Mouse (Mus musculus) brain, embryonic 18.5 days (tissue): ENCODE data around the gene Arhgef6.

Experiments
- DNase-seq: peaks from one replicate; pipeline ENCODE4 v3.0.0-alpha.2; 2012; ENCODE audit warnings: low read depth, low spot score

Gene Arhgef6

DNA sequence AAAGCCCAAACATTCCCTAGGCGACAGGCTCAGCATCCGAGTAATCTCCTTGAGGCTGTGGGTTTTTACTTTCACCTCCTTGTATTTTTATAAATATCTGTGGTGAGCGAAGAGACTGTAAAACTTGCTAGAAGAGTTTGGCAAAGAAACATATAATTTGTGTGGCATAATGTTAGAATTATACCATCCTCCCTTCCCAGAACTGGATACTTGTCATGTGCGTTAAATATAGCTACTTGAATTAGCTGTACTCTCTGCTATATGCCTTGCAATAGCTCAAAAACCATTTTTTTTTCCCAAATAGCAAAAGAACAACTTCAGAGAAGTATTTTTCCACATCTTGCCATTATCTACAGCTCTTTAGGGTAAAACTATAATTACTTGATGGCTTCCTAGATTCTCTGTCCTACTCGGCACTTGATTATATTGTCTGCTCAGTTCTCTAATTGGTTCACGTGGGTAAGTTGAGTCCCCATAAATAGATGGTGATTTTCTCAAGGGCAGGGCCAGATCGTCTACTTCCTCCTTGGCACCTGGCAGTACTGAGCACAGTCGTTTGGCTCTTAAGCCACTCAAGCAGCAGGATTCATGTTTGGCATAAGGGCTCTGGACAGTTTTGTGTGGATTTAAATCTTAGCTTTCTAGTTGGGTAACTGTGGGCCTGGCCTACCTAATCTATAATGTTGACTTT is 35.2 kb downstream of the Arhgef6 start:
- DNase-seq, result peak; percentile 4

DNA sequence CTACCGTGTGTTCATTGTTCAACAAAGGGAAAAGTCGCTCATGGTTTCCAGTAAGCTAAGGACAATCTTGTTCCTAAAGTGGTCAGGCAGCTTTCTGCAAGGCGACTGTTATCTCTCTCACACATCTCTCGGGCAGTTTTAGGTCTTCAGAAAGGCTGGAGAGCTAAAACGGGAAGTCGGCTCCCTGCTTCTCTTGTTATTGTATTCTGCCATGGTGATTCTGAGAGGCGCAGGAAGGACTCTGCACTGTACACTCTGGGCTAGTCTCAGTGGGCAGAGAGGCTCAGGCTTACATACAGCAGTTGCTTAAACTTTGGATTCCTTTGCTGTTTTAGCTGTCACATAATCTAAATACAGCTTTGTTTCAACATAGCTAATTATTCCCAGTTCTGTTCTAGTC is 39.6 kb downstream of the Arhgef6 start:
- DNase-seq, result no peak

DNA sequence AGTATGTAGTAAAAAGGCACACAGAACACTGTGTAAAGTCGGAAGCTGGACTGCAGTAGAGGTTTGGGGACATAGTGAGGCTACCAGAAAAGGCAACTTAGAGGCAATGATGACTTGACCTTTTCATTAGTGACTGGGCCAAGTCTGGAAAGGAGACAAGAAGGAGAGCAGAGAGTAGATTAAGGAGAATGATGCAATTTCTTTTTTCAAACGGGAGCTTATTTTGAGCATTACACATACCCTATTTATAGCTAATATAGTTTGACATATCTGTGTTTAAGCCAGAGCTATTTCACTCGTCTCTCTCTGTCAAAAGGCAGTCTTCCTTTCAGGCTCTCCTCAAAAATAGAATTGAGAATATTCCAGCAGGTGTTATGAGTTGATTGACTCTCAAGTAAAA is 50.1 kb downstream of the Arhgef6 start:
- no peak for DNase-seq

DNA sequence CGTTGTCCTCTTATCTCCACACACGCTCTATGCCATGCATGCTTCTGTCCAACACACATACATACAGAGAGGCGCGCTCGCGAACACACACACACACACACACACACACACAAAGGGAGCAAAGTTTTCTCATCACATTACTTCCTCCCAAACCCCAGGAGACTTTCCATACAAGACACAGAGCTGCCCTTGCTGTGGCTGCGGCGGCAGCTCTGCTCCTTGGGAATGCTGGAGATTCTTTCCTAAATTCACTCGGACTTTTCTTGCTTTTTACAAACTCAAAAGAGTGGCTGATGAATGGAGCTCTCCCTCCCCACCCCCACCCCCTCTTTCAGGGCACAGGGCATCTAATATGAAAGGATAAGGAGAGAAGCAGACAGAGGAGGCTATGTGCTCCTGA is 52.2 kb downstream of the Arhgef6 start:
- DNase-seq, result no peak

DNA sequence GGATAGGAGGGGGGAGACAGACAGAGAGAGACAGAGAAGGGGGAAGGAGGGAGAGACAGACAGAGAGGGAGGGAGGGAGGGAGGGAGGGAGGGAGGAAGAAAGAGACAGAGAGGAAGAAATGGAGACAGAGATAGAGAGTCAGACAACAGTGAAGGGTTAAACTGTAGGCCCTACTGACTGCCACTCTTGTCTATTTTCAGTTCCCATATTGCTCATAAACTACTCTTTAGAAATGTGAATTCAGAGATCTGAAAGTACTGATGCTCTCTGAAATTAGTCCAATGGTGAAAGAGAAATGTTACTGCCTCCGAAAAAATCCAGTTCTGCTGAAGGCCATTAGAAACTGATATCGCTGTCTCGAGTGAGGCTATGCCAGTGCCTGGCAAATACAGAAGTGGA is 56.3 kb downstream of the Arhgef6 start:
- DNase-seq, result no peak

DNA sequence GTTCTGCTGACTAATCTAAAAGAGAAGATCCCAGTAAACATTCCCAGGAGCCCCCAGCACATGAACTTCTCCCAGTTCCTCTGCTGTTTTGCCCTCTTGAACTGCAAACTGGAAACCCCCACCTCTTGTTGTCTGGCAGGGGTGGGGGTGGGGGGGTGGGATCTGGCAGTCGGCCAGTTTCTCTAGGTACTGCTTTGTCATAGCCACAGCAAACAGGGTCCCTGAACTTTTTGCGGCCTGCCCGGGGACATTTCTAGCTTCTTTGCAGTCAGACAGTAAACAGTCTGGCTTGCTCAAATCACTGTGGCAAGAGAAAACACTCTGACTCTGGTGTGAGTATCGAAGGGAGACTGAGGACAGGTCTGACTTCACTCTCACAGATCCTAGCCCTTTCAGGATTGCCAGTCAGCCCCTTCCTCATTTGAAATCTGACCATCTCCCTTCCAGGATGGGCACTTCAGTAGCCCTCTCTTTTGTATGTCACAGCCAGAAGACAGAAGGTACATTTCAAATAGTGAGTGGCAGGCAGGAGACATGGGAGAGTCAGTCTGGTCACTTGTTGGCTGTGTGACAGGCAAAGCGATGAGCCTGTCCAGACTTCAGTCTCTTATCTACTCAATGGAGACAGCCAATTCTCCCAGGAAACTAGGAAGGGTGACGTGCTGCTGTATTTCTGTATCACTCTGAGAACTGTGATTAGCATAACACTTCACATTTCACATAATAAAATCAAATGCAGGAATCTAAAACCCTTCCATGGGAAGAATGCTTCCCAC is 60.8 kb downstream of the Arhgef6 start:
- no peak for DNase-seq

DNA sequence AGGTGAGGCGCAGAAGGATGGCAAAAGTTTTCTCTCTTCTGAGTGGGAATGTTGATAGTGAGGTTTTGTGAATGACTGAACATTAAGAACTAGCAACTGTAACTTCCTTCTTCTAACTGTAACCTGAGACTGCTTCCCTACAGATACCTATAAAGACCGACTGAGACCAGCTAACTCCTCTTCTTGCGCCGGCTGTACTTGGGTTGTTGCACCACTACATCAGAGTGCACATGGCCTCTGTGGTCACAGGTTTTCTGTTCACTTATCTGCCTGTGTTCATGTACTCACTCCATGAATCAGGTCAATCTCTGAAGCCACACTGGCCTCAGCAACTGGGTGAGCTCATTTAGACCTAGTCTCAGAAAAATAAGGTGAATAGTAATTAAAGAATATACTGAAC is 75.0 kb downstream of the Arhgef6 start:
- DNase-seq, result no peak

DNA sequence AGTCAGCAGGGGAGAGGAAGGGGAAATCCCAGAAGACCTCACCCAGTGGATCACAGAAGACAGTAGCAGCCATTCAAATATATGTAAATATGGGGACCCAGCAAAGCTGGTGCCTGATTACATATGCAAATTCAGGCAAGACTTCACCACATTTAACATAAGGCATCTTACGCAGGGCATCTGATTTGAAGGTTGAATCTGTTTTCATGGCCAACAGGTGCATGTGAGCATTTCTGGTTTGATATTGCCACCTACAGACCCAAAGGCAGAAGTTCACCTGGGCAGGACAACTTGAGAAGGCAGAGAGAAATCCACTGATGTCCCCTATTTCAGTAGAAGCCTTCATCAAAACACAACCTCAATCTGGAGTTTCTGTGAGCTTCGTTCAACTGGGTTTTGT is 77.8 kb downstream of the Arhgef6 start:
- DNase-seq, result no peak

DNA sequence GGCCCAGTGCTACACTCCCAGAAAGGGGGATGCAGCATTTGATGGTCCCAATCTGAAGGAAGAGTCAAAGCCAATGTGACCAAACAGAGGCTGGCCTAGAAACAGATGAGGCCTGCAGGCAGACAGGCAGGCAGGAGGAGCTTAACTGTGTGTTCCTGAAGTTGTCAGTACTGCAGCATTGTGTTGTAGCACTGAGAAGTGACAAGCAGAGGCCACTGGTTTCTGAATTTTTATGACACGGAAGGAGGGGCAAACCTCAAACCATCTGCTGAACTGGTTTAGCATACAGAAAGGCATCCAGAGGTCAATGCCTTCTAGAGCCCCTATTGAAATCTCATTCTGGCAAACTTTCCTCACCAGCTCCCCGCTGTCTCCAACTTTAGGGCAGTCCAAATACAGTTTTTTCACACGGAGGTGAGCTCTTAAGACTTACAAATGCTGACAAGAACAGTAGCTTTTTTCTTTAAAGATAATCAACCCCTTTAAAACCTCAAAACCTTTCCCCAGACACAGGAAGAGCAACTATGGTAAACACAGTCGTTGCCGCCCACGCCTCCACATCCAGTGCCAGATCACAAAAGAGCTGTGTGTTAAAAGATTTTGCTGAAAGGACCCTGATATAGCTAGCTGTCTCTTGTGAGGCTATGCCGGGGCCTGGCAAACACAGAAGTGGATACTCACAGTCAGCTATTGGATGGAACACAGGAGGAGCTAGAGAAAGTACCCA is 85.0 kb downstream of the Arhgef6 start:
- DNase-seq, result no peak

DNA sequence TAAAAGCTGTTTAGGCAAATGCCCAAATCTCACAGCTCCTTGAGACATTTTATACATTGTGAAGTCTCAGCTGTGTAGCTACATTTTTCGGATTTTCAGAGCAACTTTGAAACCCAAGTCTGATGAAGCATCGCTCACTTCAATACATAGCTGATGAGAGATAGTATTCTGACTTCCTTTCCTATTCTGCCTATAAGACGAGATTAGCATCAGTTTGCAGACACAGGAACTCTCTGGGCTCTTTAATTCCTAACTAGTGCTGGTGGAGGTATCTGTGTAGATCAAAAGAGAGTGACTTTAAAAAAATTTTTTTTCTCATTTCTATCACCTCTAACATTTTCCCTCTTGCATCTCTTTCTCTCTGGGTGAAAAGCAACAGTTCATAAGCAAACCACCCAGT is 100.0 kb downstream of the Arhgef6 start:
- DNase-seq, result no peak

DNA sequence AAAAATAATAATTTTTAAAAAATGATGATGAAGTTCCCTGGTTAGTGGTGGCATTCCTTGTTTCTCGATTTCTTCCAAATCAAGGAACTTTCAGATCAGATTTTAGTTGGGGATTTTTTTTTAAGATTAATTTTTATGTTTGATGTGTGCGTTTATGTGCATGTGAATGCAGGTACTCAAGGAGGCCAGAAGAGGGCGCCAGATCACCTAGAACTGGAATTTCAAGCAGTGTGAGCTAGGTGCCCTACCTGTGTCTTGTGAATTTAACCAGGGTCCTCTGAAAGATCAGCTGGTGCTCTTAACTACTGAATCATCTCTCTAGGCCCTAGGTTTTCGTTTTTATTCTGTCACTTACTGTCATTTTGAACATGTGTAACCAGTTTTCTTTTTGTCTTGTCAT is 102.5 kb downstream of the Arhgef6 start:
- no peak for DNase-seq

DNA sequence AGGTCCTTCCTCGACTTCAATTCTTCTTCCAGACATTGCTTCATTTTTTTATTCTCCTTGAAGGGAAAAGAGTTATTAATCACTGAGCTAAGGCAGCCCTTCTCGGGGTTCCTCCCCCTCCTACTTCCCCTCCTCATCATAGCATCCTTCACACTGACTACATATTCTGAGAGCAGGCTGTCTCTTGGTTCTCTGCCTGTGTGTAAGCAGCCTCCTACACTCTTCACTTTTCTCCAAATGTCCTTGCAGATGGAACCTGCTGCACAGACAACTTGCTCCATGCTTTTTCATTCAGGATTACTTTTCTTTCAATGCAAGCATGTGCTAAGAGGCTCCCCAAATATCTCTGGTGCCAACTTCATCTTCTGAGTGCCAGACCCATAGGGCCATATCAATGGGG is 104.9 kb downstream of the Arhgef6 start:
- DNase-seq, result no peak

DNA sequence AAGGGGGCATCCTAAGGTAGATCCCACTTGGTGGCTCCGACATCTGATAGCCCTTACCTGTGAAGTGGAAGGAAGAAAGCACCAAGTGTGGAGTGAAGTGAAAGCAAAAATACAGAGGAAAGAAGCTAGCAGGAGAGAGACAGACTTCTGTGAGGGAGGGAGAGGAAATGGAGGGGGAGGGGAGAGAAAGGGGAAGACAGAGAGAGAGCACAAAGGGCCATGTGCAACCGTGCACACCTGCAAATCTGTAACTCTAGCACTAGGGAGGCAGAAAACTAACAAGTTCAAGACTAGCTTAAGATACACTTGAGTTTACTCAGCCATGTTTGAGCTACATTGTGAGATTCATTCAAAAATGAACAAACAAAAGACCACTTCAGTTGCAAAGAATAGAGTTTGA is 110.4 kb downstream of the Arhgef6 start:
- DNase-seq, result no peak

DNA sequence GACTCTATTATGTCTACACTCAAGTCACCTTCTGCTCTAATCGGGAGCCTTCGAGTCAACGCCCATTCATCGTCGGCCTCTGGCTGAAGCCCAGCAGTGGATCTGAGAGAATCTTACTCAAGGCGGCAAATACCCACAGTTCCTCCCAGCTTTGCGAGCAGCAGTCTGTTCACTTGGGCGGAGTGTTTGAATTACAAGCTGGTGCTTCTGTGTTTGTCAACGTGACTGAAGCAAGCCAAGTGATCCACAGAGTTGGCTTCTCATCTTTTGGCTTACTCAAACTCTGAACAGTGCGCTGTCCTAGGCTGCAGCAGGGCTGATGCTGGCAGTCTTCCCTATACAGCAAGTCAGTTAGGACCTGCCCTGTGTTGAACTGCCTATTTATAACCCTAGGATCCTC is 115.2 kb downstream of the Arhgef6 start:
- no peak for DNase-seq

DNA sequence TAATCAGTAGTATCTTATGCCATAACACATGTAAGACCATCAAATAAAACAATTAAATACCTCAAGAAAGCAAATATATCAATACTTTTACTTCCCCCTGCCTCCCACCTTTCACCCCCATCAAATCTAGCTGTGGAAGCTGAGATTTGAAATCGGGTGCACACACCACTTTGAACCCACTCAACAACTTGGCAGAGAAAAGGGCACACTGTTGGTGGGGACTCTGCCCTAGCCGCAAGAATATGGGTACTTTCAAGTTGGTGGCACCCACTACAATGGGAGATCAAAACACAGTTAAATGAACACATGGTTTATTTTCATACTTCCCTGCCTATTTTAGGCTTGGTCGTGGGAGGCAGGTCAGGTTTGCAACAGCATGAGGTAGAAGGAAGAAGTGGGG is 116.6 kb downstream of the Arhgef6 start:
- DNase-seq, result no peak

DNA sequence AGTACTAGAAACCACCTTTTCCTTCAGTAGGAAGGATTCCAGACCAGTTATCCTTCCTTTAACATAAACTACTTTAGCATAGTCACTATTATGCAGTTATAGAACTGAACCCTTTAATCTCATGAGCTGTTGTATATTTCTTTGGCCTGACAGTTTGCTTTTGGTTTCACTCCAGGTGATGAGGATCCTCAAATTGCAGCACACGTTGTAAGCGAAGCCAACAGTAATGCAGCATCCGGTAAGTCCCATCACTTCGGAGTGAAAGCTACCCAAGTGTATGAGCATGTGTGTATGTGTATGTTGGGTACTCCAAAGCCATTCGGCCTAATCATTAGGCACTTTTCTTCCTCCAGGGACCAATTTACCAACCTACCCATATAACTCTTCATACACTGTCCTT is 119.0 kb downstream of the Arhgef6 start:
- no peak for DNase-seq

DNA sequence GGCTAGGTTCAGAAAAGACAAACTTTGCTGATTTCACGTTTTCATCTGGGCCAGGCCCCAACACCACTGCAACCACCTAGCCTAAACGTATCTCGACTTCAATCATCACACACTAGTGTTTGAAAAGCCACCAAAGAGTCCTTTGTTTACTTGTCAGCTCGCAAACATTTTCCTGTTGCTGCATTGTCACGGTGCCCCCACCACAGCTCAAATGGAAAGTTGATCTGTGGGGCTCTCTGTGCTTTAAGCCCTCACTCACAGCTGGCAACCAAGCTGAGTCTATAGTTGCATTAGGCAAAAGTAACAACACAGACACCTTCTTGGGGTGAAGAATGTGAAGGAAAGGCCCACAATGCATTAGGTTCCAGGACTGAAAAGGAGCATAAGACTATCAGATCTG is 122.3 kb downstream of the Arhgef6 start:
- no peak for DNase-seq

DNA sequence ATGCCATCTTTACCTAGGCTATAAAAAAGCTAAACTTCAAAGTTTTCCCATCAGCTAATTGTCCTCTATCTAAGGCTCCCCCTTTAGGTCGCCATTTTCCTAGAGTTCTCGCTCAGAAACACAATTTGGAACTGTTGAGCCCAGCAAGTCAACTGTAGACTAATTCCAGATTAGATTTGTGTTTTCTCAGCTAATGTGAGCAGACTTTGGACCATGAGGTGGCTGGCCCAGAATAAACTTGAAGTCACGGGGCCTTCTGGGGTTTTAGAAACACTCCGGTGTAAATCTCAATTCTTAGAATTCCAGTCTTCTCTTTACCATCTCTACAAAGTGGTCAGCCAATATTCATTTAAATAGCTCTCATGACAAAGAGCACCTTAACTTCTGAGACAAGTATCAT is 123.0 kb downstream of the Arhgef6 start:
- no peak for DNase-seq

DNA sequence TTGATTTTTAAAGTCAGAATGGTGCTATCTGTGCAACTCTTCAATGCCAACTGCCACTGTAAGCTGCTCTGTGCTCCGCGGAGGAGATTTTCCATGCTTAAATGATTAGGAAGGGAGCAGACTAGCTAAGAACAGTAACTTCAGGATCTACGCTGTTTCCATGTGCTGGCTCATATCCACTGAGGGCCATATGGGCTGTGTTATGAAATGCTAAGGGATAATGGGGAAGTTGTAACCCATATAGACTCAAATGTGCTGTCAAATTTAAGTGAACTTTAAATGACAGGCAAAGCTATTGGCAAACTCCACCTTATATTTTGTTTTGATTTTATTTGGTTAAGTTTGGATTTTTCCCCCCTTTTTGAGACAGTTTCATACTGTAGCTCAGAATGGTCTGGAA is 125.7 kb downstream of the Arhgef6 start:
- DNase-seq, result no peak

DNA sequence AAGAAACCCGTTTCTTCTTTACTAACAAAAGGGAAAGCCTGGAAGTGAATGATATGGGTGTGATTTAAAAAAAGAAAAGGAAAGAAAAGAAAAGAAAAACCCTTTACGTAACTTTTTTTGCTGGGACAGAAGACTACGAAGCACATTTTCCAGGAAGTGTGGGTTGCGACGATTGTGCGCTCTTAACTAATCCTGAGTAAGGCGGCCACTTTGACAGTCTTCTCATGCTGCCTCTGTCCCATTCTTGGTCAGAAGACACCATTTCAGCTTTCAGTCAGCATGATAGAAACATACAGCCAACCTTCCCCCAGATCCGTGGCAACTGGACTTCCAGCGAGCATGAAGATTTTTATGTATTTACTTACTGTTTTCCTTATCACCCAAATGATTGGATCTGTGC is 126.7 kb downstream of the Arhgef6 start, which contains the start of gene Cd40lg:
Cd40lg (plus strand) TSS at position 268 of the 400 bp plus-strand sequence.
- DNase-seq, result no peak

DNA sequence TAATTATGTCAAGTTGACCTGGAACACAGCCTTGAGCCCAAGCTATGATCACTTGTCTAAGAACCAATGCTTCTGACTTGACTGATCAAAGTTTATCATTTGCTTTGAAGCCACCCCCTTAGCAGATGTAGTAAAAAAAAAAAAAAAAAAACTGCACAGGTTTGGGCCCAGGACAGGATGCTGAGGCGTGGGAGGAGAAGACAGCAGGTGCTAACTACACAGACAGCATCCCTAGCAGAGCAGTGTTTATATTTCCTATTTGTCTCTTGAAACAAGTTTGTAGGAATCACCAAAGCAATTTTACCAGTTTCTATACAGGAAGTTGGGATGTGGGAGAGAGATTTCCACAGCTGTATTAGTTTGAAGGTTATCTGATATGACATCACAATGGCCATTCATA is 127.9 kb downstream of the Arhgef6 start:
- no peak for DNase-seq

DNA sequence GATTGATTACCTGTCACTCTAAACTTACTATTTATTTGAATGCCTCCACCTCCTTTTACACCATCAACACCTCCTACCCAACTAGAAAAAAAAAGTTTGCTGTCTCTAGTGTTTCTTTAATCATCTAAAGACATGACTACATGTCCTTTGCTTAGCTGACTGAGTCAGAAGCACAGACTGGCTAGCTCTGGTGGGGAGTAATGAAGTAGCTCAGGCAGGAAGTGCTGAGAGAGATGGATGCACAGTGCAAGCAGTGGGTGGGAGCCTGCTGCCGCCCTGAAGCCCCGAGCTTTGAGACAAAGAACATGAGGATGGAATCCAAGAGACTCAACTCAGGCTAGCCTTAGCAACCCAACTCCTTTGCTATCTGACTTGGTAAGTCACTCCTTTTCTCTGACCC is 138.1 kb downstream of the Arhgef6 start:
- no peak for DNase-seq

DNA sequence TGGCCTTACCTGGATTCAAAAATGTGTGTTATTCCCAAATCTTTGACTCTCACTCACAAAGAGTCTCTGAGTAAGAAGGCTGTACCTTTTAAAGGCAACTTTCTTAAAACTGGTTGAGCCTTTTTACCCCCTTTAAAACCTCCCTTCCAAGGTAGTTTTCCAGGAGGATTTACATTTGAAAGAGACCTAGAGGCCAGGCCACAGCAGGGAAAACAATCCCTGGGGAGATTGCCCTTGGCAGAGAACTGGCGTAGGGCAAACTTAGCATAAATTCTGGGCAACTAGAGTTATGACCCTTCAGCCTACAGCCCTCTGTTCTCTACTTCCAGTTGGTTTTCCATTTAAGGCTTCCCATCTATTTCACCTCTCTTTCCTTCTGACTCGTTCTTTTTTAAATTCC is 140.5 kb downstream of the Arhgef6 start:
- DNase-seq, result no peak
